Mouse (Mus musculus) layer of hippocampus, adult 2 months (tissue): ENCODE measurements at regions not wholly inside any gene's neighbourhood (a gene's known extent, or its start where the extent isn't known, plus 50 kb on each side); places are given as distances from the start of the nearest gene placed in this dataset.
A peak's percentile ranks its signal among the peaks of the same experiment; 100 is the strongest.
"Not testable (repeated sequence)": the region's sequence is repeated elsewhere in the genome, so short reads cannot be mapped to it uniquely, and the experiment has no call there.

Source experiments
- DNase-seq, 2 experiments: peaks; one replicate each; pipeline ENCODE4 v3.0.0; 2022; ENCODE audit warnings: low spot score in 2 of 2
- H3K27ac ChIP-seq: fragments of 200-600 bp; 2 replicates; pipeline ENCODE4 v1.8.1; 2022
- H3K4me3 ChIP-seq: fragments of 200-600 bp; 2 replicates; pipeline ENCODE4 v1.8.1; 2022; ENCODE audit warnings: mild to moderate bottlenecking
- CTCF ChIP-seq: fragments of 200-600 bp; conservative IDR thresholded peaks from 2 replicates; pipeline ENCODE4 v1.8.1; 2022; ENCODE audit warnings: antibody characterized with exemption, mild to moderate bottlenecking, moderate library complexity

DNA sequence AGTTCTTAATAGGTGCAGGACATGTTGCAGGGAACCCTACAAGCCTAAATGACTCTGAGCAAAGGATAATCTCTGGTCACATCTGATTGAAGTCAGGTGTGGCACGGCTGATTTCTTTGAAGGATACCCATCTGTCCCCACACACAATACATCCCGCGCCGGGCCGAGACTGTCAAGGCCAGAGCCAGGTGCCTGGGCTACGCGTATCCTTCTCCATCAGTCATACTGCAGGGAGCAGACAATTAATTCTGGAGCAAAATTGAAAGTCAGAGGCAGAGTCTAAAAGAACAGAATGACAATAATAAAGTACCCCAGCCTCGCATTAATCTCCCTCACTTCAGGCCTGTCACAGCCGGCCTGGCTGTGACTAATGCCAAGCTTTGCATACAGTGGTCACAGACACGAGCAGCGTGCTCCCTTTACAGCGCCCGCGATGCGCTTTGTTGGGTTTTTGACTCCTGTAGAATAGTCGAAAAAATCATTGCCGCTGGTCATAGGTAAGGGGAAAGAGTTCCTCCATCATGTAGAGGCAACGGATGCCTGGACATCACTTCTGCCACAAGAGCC lies 393.4 kb upstream of the Zfp507 start:
- no peak for TF ChIP-seq CTCF
- no peak for DNase-seq
- H3K4me3 ChIP-seq: no peak overlapping the region
- no peak overlapping the region for H3K27ac ChIP-seq

DNA sequence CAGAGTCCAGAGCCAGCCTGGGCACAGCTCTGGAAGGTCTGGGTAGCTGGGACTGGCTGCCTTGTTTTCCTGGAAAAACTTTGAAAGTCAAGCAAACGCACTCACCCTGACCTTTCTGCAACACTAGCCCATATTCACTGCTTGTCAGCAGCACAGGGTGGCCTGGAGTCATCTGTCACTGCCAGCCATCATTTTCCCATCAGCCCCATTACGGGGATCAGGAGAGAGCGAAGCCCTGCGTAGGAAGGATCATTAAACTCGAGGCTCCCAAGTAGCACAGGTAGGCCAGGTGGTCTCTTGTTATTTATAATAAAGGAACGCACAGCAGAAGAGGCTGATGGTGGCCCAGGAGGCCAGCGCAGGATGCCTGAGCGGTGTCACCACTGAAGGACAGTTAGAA lies 389.8 kb upstream of the Zfp507 start:
- TF ChIP-seq CTCF: no peak
- H3K27ac ChIP-seq: no peak overlapping the region
- DNase-seq: no peak
- no peak overlapping the region for H3K4me3 ChIP-seq

DNA sequence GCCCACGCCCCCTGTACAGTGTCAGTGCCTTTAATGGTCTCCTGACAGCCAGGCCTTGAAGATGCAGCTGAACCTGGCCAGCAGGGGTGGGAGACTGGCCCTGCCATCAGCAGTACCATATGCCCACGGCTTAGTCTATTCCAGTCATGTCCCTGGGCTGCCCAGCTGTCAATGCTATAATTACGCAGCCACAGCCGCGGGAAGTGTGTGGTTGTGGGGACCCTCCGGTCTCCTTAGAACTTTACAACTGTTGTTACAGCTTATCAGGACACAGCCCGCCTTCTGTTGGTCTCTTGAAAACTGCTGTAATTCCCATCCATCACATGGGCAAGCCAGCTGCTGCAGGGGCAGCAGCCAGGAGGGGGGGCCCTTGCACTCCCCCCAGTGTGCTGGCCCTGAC lies 375.1 kb upstream of the Zfp507 start:
- Histone ChIP-seq H3K27ac (no peak overlapping the region), H3K4me3 (no peak overlapping the region)
- no peak for TF ChIP-seq CTCF
- DNase-seq: no peak

DNA sequence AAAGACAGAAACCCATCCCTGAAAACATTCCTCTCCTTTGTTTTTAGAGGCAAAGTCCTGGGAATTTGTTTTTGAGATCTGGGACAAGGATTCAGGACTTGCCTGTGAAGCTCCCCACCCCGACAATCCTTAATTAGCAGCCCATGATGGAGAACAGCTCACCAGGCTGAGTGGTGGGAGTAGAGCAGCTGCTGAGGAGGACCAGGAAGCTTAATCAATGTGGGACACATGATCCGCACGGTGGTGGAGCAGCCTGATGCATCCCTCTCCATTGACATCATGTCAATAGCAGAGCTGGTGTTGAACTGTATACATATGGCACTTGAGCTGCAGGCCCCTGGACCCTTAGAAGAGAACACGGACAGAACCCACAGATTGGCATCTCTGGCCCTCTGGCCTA lies 372.5 kb upstream of the Zfp507 start:
- no peak for TF ChIP-seq CTCF
- H3K27ac ChIP-seq: no peak overlapping the region
- no peak overlapping the region for H3K4me3 ChIP-seq
- peak; percentile 27 to 39 for DNase-seq

DNA sequence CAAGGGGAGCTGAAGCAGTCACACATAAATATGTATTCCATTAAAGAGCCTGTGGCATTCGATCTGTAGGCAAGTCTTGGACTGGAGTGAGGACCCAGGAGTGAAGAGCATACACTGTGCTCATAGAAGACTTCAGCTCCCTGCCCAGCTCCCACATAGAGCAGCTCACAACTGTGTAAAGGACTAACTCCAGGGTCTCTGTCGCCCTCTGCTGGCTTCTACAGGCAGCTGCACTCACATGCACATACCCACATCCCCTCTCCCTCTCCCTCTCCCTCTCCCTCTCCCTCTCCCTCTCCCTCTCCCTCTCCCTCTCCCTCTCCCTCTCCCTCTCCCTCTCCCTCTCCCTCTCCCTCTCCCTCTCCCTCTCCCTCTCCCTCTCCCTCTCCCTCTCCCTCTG lies 369.7 kb upstream of the Zfp507 start:
- H3K27ac ChIP-seq, DNase-seq, H3K4me3 ChIP-seq: not testable (repeated sequence)
- TF ChIP-seq CTCF: 0 out of 2 replicates have a peak, but pooled peaks have one; percentile 11

DNA sequence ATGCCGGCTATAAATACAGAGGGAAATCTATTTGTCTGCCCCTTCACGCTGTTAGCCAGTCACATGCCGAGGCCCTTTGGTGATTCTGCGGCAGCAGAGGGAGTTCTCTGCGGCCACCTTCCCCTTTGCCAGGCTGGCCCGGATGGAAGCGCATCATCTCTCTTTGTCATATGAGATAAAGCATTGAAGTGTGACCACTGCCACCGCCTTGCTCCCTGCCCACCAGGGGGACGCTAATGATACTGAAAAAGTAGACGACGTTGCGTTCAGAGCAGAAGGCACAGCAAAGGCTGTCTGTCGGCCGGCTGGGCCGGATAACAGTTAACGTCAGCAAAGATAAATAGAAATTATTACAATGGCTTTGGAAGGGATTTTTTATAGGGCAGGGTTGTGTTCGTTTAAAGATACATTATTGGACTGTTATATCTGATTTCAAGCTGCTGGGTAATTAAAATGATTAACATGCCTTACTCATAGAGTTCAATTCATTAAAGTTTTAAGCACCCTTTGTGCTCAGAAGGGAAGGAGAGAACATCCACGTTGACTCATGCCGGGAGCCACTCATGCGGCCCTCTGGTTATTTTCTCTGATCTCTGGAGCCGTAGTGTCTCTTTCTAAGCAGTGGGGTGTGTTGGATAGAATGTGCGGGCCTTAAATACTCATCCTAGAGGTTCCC lies 354.6 kb upstream of the Zfp507 start:
- H3K4me3 ChIP-seq: no peak overlapping the region
- H3K27ac ChIP-seq: no peak overlapping the region
- no peak for DNase-seq
- no peak for TF ChIP-seq CTCF

DNA sequence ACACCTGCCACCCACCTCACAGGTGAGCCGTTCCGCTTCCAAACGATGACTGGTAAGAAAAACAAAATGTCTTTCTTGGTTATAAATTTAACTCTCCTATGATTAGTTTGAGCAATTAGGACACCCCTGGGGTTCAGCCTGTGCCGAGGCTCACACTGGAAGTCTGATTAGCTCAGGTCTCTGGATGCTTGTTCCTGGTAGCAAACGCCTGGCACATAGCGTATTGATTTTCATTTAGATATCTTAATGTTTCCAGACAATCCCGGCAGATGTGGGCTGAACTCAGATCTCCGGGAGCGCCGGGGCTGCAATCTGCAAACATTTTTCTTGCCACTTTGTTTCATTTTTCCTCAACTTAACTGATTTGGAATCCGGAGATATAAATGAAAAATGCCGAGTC lies 353.8 kb upstream of the Zfp507 start:
- TF ChIP-seq CTCF: no peak
- DNase-seq: no peak
- no peak overlapping the region for H3K27ac ChIP-seq
- no peak overlapping the region for H3K4me3 ChIP-seq

DNA sequence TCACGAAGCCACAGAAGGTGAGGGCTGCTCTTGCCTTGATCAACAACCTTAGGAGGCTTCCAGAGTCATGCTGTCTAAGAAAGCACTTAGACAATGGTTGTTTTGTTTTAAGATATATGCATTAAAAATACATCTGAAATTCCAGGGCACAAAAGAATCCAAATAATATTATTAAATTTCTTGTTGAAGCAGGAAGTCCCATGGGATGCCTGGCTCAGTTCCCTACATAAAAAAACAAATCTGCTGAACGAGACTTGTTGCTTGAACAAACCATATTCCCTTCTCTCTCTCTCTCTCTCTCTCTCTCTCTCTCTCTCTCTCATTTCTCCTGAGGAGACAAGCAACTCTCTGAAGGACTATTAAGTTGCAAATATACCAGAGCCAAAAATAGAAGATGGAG lies 352.8 kb upstream of the Zfp507 start:
- H3K27ac ChIP-seq: no peak overlapping the region
- DNase-seq: no peak
- no peak for TF ChIP-seq CTCF
- no peak overlapping the region for H3K4me3 ChIP-seq

DNA sequence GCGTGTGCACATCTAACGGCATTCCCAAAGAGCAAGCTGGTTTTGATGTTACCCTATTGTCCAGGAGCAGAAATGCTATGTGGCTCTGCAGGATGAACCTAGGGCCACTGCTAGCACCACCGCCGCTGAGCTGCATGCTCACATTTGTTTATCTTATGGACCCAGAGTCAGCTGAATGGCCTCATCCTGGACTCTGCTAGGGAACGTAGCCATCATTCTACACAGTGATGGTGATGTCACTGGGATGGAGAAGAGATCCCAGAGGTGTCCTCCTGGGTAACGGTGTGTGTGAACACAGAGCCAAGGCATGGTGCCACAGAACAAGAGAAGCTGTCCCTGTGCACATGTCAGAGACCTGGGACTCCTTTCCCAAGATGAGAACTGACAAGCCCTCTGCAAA lies 352.4 kb upstream of the Zfp507 start:
- no peak for DNase-seq
- Histone ChIP-seq H3K27ac (no peak overlapping the region), H3K4me3 (no peak overlapping the region)
- TF ChIP-seq CTCF: no peak

DNA sequence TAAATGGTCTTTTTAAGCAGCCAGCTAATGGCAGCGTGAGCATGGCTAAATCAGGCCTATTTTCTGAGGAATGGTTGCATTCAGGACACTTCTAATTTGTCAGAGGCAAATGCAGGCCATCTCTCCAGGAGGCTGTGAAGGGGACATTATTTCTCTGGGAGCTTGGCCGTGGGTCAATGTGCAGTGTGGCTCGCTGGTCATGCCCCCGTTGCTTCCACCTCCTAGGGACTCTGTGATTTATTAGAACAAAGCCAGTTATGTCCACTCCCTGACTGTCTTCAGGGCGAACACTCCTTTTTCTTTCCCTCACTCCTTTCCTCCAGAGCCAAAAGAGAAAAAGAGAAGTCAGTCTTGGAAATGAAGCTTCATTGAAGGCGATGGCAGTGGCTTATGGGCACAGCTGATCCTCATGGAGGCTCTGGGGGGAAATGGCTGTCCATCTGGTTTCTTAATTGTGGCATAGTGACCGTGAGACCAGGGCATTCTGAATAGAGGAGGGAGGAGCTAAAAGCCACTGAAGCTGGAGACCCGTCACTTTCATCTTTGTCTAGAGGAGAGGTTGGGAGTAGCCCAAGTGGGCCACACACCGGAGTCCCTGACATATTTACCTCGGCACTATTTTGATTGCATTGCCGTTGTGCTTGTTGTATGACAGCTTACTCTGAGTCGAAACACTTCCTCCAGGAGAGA lies 348.2 kb upstream of the Zfp507 start:
- DNase-seq: no peak
- no peak for TF ChIP-seq CTCF
- Histone ChIP-seq H3K27ac (no peak overlapping the region), H3K4me3 (no peak overlapping the region)

DNA sequence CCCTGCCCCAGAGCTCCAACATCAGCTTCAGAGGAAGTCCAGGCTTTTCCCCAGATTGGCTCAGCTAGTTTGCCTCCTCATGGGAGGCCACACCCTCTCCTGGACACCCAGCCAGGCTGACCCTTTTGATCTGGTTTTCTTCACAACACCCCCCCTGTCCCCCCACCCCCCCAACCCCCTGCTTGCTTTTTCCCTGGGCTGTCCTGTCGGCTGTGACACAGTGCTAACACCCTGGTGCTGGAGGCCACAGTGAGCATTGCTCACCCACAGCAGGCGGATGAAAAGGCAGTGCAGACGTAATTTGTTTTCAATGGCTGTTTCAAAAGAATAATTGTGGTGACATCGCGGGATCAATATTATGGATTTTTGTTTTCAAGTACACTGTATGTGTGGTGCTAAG lies 333.8 kb upstream of the Zfp507 start:
- Histone ChIP-seq H3K4me3 (no peak overlapping the region), H3K27ac (no peak overlapping the region)
- TF ChIP-seq CTCF: no peak
- no peak for DNase-seq

DNA sequence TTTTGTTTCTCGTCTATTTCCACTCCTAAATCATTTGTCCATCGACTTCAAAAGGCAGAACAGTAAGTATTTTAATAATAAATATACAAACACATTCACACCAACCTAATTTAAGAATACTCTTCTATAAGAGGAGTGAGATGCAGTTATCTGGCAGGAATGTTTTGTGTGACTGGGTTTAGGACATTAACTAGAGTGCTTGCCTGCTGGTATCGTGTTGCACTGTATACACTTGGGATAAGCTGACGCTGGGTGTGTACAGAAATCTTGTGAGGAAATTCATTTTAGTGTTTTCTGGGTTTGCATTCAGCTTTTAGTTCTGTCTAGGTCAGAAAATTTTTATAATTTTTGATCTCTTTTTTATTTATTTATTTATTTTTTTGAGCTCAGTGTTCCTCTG lies 331.8 kb upstream of the Zfp507 start:
- TF ChIP-seq CTCF: no peak
- H3K27ac ChIP-seq: no peak overlapping the region
- DNase-seq: no peak
- no peak overlapping the region for H3K4me3 ChIP-seq

DNA sequence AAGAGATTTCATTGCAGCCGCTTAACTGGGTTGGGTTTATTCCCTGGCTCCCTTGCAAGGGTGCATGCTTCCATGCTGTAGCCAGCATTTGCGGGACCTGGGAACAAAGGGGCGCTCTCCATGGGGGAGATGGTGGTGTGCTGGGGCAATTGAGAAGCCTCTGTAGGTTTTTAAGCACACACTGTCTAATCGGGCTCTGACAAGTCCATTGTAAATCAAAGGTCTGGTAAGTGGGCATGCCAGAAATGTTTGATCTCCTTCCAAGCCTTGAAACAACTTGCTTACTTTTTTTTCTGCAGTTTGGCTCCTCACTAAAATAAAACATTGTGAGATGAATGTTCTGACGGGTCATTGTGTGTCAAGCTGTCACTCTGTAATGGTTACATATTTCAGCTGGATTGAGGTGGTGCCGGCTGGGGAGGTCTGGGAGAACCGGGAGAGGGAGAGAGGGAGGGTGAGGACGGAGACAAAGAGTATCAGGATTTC lies 330.9 kb upstream of the Zfp507 start:
- Histone ChIP-seq H3K4me3 (no peak overlapping the region), H3K27ac (no peak overlapping the region)
- TF ChIP-seq CTCF: no peak
- DNase-seq: no peak

DNA sequence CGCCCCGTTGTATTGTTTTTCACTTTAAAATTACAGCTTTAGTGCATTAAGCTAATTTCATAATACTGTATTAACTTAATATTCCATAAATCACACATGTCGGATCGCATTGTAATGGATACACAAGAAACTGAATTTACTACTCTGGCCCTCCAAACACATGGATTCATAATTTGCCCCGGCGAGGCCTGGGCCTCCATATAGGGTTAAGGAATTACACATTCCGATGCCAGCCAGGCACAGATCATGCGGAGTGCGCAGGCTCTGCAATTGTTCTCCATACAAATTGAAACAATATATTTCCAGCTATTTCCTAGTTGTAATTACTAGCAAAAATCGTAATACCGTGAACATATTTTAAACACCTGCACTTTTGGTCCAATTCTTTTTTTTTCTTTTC lies 330.2 kb upstream of the Zfp507 start:
- TF ChIP-seq CTCF: no peak
- H3K27ac ChIP-seq: no peak overlapping the region
- H3K4me3 ChIP-seq: no peak overlapping the region
- no peak for DNase-seq
